Mouse (Mus musculus): ENCODE results near the gene Wnt16.
"Not testable (repeated sequence)": the region's sequence is repeated elsewhere in the genome, so short reads cannot be mapped to it uniquely, and the experiment has no call there.

Gene Wnt16

DNA sequence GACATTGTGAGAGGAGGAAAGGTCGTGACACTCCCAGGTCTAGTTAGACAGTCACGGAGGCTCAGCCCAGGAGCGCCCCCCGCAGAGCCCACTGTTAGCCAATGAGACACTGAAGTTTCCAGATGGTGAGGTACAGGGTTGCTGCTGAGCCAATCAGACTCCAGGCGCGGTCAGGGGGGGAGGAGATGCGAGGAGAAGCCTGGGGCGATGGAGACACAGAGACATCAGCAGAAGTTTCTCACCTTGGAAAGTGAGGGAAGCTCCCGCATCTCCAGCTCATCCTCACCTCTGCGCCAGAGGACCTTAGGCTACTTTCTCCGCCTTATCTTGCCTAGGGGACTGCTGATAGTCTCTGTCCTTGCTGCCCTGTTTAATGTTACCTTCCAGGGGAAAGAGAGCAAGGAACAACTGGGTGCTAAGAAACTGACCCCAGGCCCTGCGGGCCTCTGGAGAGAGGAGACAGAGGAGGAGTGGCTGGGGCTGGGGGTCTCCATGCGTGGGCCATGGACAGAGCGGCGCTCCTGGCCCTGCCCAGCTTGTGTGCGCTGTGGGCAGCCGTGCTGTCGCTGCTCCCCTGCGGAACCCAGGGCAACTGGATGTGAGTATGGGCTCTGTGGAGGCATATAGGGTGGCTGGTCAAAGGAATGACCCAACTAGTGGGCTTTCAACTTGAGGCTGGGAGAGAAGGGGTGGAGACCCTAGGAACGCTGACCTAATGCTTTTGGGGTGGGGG lies at the start of gene Wnt16:
TSS of gene Wnt16 (plus strand) at position 224 of the 733 bp plus-strand sequence.
- no peak for DNase-seq (ENCODE audit: extremely low spot score, low read depth, low spot score)

DNA sequence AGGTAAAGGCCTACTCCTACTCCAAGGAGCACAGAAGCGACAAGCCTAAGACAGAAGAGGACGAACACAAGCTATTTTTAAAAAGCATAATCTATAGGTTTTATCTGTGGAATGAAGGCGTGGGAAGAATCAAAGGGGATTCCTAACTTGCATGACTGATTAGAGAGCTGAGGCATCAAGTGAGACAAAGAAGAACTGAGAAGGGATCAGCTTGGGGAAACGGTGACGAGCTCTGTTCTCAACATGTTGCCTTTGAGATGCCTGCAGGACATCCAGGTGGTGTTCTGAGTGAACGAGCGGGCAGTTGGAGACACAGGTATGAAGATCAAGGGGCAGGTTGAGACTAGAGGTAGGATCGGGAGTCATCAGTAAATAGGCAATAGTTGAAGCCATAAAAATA lies 44.7 kb upstream of the Wnt16 start:
- no peak for DNase-seq (ENCODE audit: extremely low spot score, low read depth, low spot score)

DNA sequence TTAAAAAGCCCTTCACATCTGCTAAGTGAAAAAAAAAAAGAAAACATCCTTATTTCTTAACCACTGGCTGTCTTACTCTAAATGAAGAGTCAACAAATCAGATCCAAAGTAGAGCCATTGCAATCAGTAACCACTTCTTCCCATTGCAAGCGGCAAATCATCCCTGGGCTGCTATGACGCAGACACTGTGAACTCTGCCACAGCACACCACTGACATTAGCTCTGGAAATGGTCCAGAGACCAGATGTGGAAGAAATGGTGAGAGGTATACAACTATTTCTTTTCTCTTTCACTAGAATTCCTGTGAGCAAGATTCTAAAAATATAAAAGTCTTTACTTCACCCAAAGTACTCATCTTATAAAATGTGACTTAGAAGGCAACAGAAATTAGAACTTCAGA lies 41.3 kb upstream of the Wnt16 start:
- DNase-seq (ENCODE audit: extremely low spot score, low read depth, low spot score) = no peak

DNA sequence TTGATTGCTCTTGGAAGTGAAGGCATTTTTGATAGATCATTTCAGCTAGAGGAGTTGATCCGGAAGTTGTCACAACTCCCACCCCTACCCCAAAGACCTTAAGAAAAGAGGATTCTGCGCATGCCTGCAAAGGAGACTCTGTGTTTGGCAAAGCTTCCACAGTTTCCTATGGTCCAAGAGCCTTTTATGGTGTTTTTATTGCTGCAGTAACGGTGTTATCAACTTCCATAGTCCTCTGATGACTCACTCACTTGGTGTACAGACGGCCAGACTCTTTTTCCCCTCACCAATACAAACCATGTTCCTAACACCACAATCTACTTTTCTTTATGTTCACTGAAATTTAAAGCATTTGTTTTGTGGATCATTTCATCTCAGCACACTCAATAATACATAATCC lies 29.2 kb upstream of the Wnt16 start:
- no peak for DNase-seq (ENCODE audit: extremely low spot score, low read depth, low spot score)

DNA sequence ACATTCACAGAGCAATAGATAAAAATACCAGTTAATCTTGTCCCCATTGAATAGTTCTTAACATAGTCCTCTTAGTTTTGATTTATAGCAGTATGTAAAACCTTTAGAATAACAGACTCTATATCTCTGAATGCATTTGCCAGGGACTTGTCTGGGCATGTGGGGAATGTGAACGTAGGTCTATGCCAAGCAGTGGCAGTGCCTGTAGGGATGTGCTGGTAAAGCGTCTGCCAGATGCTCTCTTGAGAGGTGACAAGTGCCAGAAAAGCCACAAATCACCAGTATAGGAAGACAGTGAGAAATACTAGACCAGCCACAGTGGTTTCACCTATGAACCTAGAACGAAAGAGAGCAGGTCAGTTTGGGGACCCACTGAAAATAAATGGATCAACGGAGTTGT lies 25.5 kb upstream of the Wnt16 start:
- DNase-seq (ENCODE audit: extremely low spot score, low read depth, low spot score) = no peak

DNA sequence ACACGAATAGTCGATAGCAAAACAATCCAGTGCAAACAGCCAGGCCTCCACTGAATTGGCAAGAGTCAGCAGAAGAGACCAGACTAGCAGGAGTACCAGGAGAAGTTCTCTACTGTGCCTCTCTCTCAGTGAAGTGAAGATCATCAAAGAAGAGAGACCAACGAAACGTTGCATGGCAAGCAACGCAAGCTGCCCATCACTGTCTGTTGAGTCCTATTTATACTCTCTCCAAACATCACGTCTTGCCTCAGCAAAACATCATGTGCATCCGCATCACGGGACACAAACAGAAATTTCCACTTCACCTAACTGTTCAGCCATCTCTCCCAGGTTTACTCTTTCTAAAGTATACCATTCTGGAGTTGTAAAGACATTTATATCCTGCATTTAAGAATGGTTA lies 23.9 kb upstream of the Wnt16 start:
- DNase-seq (ENCODE audit: extremely low spot score, low read depth, low spot score) = not testable (repeated sequence)

DNA sequence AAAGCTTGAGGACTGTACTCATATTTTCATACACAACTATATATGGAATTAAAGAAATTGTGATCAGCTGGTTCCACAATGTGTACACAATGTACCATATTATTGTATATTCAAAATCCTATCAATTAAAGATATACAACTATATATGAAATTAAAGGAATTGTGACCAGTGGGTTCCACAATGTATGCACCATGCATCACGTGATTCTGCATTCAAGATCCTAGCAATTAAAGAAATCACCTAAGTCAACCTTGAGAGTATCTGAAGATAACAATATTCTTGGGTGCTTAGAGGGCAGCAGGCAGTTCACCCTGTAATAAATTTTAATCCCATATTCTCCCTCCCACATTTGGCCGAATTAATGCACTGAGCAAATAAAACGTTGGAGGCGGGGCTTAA lies 22.0 kb upstream of the Wnt16 start:
- DNase-seq (ENCODE audit: extremely low spot score, low read depth, low spot score) = no peak

DNA sequence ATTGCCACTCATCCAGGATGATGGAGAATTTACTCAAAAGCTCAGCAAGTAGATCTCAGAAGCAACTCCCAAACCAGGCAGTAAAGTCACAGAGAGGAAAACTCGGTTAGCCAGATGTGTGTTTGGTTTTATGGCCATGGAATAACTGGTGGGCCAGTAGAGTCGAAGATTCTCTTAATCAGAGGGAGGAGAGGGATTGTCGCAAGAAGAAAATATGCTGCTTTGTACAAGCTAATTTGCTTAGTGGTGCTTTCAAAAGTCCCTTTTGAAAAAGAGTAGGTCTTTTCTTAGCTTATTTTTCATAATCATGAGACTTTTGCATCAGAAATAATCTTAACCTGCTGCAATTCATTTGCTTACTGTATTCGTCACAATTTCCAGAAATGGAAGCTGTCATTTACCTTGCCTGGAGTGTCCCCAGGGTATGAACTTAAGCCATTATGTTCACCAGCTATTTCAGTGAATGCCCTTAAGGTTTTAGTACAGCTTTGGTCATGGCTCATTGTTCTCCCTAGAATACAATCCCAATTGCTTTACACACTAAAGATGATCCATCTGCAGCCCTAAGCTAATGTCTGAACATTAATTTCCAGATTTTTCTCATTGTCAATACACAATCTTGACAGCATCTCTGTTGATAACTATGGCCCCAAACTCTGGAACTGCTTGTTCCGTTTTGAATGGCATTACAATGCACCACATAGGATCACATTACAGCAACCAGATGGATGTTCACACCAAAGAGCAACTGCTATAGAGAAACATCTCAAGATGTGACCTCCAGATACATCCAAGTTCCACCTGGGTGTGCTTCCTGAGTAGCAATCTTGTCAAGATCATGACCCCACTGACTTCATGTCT lies 20.0 kb upstream of the Wnt16 start:
- no peak for DNase-seq (ENCODE audit: extremely low spot score, low read depth, low spot score)

DNA sequence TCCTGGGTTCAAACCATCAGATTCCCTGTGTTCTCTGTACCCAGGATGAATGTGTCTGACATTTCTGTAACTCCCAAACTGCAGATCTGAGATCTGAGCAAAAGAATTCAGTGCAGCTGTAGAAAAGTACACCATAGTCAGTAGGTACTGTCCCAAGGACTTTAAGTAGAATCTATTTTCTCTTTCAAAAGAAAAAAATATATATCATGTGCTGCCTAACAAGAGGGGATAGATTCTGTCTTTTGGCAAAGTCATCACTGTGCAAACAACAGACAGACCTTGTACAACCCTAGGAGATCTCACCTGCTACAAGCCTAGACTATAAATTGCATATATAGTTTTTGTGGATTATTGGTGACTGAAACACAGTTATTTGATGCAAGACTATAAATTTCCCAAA lies 19.4 kb upstream of the Wnt16 start:
- DNase-seq (ENCODE audit: extremely low spot score, low read depth, low spot score) = no peak

DNA sequence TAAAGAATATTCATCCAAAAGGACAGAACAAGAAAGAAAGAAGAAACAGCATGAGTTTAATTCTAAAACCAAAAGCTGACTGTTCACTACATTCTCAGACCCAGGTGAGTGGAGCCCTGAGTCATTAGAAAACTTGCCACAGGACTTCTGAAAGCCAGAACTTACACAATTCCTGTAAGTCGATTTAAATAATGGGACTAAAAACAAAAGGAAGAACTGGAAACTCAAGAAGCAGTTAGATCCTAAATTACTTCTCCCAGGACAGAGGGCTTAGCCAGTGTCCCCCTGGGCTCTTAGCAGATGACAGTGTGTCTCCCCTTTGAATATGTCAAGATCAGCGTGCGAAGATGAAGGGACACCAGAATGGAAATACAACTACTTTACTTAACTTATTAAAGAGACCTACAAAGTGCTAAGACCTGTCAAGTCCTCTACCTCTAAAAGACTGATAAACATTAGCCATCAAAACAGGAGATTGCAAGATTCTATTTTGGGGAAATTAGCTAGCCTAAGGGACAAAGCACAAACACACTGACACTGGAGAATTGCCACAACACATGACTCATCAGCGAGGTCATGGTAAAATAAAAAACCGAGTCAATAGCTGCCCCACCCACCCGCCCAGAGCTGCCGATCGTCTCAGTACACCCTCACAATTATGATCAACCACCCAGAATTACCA lies 18.0 kb upstream of the Wnt16 start:
- DNase-seq (ENCODE audit: extremely low spot score, low read depth, low spot score) = no peak

DNA sequence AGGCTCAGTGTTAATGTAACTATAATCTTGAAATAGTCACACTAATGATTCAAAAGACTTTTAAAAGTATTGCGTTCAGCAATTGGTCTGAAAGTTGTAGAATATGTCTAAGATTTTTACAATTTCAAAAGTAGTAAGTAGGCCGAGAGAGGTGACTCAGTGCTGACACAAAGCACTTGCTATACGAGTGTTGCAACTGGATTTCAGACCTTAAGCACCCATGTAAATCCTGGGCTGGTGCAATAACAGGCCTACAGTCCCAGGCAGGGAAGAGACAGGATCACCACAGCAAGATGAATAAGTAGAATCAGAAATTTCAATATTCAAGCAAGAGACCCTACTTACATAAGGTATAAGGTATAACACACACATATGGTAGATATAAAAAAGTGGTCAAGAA lies 10.1 kb upstream of the Wnt16 start:
- DNase-seq (ENCODE audit: extremely low spot score, low read depth, low spot score) = no peak

DNA sequence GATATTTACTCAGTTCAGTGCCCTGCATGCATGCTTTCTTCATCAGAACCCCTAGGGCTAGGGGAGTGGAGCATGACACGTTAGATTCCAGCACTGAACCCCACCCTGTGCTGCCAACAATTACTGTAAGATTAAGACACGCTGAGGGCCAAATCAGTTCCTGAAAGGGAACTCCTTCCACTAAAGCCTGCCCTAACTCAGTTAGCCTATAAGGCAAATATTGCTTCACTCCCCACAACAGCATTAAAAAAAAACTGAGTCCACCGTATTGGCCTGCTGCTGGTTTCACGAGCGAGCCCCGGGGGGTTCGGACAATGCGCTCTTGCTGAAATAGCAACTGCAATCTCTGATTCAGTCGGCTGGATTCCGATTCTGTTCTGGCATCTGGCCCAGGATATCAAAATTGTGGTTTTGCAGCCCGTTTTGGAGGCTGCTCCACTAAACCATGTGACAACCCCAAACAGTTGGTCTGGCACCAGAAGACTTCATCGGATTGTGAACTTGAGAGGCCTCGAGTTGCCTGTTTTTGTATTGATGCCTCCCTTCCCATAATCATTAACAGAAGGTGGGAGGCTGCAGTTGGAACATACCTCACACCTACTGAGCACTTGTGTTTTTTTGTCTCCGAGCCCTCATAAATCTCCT lies 7.7 kb upstream of the Wnt16 start:
- no peak for DNase-seq (ENCODE audit: extremely low spot score, low read depth, low spot score)

DNA sequence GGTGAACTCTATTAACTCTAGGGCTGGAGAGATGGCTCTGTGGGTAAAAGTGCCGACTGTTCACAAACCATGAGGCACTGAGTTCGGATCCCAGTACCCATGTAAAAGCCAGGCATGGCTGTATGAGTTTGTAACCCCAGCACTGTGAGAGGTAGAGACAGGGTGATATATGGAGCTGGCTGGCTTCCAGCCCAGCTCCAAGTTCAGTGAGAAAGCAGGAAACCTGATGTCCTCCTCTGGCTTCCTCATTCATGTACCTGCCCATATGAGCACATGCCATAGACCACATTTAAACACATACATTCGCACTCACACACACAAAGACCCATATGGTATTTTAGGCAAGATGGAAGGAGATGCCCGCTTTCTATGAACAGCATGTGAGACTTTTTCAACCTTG lies 5.6 kb upstream of the Wnt16 start:
- DNase-seq (ENCODE audit: extremely low spot score, low read depth, low spot score) = no peak

DNA sequence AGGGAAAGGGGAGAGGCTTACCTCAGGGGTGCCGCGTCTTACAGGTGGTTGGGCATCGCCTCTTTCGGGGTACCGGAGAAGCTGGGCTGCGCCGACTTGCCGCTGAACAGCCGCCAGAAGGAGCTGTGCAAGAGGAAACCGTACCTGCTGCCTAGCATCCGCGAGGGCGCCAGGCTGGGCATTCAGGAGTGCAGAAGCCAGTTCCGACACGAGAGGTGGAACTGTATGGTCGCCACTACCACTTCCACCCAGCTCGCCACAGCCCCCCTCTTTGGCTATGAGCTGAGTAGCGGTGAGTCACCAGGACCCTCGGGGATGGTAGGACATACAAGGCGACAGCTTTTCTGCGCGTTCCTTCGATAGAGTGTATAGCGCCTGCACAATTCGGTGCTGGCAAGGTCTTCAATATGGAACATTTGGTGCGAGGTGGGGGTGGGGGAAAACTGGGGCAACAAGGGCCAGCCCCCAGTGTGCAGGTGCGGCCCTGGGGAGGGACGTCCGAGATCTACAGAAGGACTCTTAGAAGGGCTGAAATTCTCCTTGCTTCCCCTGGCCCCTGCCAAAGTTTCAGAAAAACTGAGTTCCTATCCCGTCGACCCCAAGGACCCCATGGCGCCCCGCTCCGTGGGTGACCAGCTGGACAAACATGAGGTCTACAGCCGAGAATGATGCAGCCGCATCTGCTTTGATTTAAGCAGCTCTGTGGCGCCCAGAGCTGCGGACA lies 872 bp downstream of the Wnt16 start:
- DNase-seq (ENCODE audit: extremely low spot score, low read depth, low spot score) = no peak

DNA sequence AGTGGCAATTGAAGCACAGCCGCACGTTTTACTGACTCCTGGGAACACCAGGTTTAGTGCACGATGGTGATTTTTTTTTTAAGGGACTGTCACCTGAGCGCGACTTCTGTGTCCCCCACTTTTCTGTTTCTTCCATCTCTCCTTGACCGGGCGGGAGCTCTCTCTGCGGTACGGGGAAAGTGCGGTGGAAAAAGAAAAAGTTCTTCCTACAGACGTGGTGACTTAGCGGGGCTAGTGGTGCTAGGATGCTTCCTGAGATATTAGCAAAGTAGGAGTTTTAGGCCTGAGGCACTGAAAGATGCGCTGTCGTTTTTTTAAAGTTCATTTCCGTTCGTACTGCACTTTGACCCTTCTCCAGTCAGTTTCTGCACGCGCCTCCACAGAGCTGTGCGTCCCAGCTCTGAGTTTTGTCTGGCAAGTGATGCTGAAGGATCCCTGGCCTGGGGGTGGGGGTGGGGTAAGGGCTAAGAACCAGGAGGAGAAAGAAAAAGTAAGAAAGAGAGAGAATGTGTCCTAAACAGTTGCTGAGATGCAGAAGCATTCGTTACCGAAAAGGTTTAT lies 1.5 kb downstream of the Wnt16 start:
- DNase-seq (ENCODE audit: extremely low spot score, low read depth, low spot score) = no peak

DNA sequence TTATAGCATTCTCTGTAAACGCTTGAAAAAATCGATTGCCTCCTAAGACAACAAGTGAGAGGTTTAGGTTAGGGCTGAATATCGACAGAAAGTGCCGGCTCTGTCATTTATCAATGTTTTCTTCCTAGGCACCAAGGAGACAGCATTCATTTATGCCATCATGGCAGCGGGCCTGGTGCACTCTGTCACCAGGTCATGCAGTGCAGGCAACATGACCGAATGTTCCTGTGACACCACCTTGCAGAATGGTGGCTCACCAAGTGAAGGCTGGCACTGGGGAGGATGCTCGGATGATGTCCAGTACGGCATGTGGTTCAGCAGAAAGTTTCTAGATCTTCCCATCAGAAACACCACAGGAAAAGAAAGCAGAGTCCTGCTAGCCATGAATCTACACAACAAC lies 2.8 kb downstream of the Wnt16 start:
- DNase-seq (ENCODE audit: extremely low spot score, low read depth, low spot score) = no peak

DNA sequence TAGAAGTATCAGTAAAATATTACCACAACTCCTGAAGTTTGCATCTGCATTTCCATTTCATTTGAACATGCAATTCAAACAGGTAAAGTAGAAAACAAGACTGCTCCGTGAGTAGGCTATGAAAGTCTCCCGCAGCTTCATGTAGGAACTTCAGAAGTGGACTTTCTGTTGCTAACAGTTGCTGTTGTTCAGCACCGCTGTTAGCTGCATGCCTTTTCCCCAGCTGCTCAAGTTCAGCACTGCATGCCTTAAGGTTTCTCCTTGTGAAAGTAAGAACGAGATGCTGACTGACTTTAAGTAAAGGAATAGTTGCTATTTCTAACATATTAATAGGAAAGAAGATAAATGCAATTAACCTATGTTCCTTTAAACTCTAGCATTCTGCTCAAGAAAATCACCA lies 4.0 kb downstream of the Wnt16 start:
- no peak for DNase-seq (ENCODE audit: extremely low spot score, low read depth, low spot score)

DNA sequence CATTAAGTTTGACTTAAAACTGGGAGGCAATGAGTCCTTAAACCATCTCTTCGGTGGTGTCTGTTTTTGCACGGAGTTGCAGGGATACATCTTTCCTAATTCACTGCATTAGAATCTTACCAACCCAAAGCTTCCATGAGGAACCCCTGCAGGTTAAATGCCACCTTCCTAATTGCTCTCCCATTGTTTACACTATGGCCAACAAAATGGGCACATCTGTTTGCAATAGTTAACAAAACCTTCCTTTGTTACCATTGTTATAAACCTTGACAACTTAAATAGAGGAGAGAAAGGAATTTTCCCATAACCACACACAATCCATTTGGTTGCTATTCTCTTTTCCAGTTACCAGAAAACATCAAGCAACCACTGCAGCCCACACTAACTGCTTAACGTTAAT lies 5.9 kb downstream of the Wnt16 start:
- no peak for DNase-seq (ENCODE audit: extremely low spot score, low read depth, low spot score)

DNA sequence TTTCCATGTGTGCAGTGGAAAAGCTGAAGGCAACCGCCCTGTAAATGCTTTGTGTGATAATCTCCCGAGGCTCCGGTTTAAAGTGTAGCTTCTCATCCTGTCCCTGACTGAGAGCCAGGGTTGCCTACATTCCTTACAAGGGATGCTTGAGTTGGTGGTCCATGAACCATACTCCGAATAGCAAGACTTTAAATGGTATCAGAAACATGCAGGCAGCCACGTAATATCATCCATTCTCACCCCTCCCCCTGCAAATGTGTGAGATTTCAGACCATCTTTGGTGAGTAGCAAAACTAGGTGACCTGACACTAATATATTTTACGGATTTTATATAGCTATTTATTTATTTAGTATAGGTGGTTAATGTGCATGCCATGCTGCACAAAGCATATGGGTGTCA lies 9.0 kb downstream of the Wnt16 start:
- no peak for DNase-seq (ENCODE audit: extremely low spot score, low read depth, low spot score)

DNA sequence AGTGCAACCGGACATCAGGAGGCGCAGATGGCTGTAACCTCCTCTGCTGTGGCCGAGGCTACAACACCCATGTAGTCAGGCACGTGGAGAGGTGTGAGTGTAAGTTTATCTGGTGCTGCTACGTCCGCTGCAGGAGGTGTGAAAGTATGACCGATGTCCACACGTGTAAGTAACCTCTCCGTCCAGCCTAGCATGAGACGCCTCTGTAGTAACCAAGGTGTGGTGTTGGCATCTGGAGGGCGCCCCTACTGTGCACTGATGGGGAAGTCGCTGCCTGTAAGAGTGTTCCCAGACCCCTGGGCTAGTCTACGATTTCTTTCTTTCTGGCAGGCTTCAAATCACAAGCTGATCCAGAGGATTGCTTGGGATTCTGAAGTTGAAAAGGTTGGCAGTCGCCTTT lies 10.0 kb downstream of the Wnt16 start:
- DNase-seq (ENCODE audit: extremely low spot score, low read depth, low spot score) = no peak

Data from hindlimb bud, embryonic 11.5 days (tissue).